Mouse (Mus musculus): Measurements from ENCODE around the gene Tnp2.

Gene Tnp2

DNA sequence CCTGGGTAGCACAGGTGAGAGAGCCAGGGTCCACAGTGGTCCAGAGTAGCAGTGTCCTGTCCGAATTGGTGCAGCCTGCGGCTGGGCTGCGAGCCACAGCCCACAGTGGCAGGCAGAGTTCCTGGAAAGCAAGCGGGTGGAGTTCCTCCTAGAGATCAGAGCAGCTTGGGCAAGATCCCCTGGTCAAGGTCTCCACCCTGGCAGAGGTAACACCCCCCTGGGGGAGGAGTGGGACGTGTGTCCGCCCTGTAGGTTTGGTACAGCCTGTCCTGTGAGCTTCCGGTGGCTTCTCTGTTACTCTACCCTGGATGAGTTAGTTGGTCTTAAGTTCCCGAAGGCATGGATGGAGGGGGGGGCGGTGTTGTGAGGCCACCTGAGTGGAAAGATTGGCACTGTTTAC is 19.6 kb downstream of the Tnp2 start:
- no peak for DNase-seq (ENCODE audit: low spot score)

DNA sequence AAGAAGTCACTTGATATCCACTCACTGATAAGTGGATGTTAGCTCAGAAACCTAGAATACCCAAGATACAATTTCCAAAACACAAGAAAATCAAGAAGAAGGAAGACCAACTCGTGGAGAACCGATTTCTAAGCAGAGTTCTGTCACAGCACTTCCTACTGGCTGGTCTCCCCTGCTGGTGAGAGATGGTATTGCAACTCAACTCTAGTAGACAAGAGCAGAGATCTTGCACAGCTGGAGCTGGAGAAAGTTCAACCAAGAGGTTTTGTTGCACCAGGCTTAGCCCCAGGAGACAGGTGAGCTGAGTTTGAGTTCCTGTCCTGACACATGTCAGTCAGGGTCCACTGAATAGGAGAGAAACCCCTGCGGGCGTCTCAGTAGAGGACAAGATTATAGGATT is 21.3 kb downstream of the Tnp2 start:
- peak; percentile 68 for DNase-seq (ENCODE audit: low spot score)

GRCm38 (mm10) chr16:10764323-10764722 is 24.1 kb downstream of the Tnp2 start:
- DNase-seq (ENCODE audit: low spot score), result no peak

GRCm38 (mm10) chr16:10763540-10764264 is 24.8 kb downstream of the Tnp2 start:
- DNase-seq (ENCODE audit: low spot score), result no peak

GRCm38 (mm10) chr16:10762569-10763180 is 25.8 kb downstream of the Tnp2 start:
- DNase-seq (ENCODE audit: low spot score), result no peak

GRCm38 (mm10) chr16:10761182-10761581 is 27.3 kb downstream of the Tnp2 start:
- peak; percentile 40 for DNase-seq (ENCODE audit: low spot score)

DNA sequence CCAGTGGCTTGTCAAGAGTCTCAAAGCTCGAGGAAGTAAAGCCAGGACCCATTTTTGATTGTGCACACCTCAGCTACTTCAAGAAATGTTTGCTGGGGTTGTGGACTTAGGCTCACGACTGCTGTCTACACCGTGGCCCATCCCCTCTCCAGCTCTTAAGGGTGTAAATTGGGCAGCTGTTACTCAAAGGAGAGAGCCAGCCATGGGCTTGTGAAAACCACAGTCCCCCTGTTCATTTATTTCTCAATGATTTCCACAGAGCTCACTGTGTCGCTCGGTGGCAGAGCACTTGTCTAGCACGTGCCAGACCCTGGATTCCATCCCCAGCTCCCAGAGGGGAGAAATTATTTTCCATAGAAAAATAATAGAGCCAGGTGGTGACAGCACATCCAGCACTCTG is 32.3 kb downstream of the Tnp2 start:
- DNase-seq (ENCODE audit: low spot score), result no peak

DNA sequence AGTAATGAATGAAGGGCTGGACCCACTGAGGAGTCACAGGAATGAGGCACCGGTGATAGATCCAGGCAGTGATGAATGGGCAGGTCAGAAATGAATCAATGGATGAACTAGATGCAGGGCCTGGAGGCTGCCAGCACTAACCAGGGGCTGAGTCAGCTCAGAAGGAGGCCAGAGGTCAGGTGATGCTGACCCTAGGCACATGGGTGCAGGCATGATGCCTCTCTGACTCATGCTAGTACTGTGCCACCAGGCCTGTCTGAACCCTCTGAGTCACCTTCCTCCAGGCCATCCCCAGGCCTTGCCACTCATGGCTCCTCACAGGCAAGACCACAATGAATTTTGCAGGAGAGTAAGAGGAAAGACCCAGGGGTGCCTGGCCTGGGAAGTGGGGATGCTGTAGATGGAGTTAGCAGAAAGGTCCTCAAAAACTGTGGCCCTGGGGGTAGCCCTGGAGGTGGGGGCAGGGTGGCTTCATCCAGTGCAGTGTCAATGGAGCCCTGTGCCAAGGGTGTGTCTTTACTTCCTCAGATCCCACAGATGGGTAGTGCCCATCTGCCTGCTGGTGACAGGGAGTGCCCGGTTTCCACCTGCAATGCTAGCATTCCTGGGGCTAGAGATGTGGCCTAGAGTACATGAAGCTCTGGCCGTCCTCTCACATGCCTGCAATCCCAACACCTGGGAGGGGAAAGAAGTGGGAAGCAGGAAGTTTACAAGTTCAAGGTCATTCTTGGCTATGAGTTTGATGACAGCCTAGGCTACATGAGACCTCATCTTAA is 33.8 kb downstream of the Tnp2 start:
- DNase-seq (ENCODE audit: low spot score), result peak; percentile 60

DNA sequence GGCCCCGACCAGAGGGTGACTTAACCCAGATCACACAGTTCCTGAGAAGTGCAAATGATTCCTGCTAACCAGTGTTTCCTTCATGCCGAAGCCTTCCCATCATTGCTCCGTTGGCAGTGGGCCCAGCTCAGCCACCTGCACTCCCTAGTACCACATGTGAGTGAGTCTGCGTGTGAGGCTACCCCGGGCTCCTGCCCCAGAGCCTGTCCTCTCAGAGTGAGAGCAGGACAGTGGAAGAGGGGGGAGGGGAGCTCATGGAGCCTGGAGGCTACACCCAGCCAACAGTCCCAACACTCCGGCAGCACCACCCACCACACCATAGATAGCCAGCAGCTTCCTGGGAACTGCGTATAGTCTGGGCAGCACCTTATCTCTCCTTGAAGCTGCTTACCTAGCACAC is 38.6 kb downstream of the Tnp2 start:
- DNase-seq (ENCODE audit: low spot score), result peak; percentile 80

DNA sequence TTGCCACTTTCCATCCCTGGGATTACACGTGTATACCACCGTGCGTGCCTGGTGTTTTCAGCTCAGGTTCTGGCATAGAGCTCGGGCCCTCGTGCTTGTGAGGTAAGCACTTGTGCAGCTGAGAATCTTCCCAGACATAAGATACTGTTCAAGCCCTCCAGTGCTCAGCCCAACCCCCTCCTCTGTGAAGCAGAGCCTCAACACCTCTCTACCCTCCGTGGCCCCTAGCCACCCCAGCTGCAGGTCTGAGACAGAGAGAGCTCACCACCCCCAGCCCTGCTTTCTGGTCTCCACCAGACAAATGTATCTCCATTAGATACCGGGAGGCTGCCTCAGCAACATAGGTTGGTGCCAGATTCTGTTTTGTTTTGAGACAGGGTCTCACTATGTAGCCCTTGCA is 39.2 kb downstream of the Tnp2 start:
- DNase-seq (ENCODE audit: low spot score), result no peak

DNA sequence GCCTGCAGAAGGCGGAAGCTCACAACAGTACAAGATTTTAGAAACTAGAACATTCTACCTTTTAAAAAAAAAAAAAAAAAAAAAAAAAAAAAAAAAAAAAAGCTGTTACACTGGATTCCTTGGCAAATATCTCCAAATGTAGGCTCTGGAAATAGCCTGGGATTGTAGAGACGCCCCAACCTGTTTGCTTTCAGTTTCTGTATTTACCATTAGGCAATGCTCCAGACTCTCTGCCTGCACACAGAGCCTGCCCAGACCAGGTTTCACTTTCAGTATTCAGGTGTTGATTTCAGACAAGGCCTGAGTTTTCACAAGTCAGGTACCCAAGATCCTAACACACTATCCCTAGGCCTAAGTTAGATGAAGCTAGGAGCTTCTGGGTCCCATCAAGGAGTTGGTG is 47.4 kb downstream of the Tnp2 start:
- no peak for DNase-seq (ENCODE audit: low spot score)

DNA sequence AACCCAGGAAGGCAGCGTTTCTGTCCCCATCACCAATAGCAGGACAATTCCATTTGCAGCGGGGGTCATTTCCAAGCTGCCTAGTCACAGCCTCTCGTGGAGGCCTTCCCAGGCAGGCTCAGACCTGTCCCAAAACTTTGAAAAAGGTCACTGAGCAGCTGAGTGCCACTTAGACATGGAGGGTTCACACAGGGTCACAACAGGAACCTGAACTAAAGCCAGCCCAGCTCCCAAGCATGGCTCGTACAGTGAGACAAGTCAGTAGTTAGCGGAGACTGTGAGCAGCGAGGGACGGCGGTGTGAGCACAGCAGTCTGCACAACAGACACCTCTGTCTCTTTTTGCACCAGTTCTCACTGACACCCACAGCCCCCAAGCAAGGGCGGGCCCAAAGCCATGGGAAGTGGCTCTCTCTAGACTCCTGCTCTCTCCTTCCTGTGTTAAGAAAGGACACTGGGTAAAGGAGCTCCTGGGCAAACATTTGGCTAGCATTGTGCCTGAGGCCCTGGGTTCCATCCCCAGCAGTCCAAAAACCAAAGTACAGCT is 48.5 kb downstream of the Tnp2 start:
- no peak for DNase-seq (ENCODE audit: low spot score)

GRCm38 (mm10) chr16:10738866-10739265 is 49.6 kb downstream of the Tnp2 start:
- DNase-seq (ENCODE audit: low spot score), result no peak

Data from MN1 (cell line).